Mouse (Mus musculus) heart, embryonic 13.5 days (tissue): ENCODE measurements around the gene Bak1. TPM values are rescaled to one million over a fixed set of nuclear protein-coding genes. Genes with fewer than 3 reads are reported as not detected.
A peak's percentile ranks its signal among the peaks of the same experiment; 100 is the strongest.

ENCODE experiments used
- ATAC-seq: fragments of 200-750 bp; cut with Nextera tagmentation; 2 replicates; pipeline ENCODE4 v1.8.0; 2017; ENCODE audit warnings: moderate TSS enrichment; ENCODE audit not compliant: insufficient number of reproducible peaks, low FRiP score, low TSS enrichment; ENCODE audit errors: extremely low read depth
- H3K27ac ChIP-seq: fragments of 300-500 bp; sonication (generic); replicated peaks from 2 replicates; pipeline ENCODE4 v1.5.1; 2015; ENCODE audit warnings: moderate library complexity, mild to moderate bottlenecking, inconsistent platforms
- H3K27me3 ChIP-seq: fragments of 300-500 bp; sonication (generic); replicated peaks from 2 replicates; pipeline ENCODE4 v1.6.1; 2015; ENCODE audit warnings: mild to moderate bottlenecking, inconsistent platforms
- H3K36me3 ChIP-seq: fragments of 300-500 bp; sonication (generic); 2 replicates; pipeline ENCODE4 v1.6.1; 2015; ENCODE audit warnings: mild to moderate bottlenecking, inconsistent platforms
- H3K4me1 ChIP-seq: fragments of 300-500 bp; sonication (generic); 2 replicates; pipeline ENCODE4 v1.6.1; 2015; ENCODE audit warnings: inconsistent platforms
- H3K4me2 ChIP-seq: fragments of 300-500 bp; sonication (generic); 2 replicates; pipeline ENCODE4 v1.6.1; 2015; ENCODE audit warnings: inconsistent platforms, mild to moderate bottlenecking, moderate library complexity
- H3K4me3 ChIP-seq: fragments of 300-500 bp; sonication (generic); 2 replicates; pipeline ENCODE4 v1.5.1; 2015; ENCODE audit warnings: moderate library complexity, mild to moderate bottlenecking, inconsistent platforms
- H3K9ac ChIP-seq: fragments of 300-500 bp; sonication (generic); 2 replicates; pipeline ENCODE4 v1.6.1; 2015; ENCODE audit warnings: inconsistent platforms, mild to moderate bottlenecking, moderate library complexity
- H3K9me3 ChIP-seq: fragments of 300-500 bp; sonication (generic); 2 replicates; pipeline ENCODE4 v1.6.1; 2016; ENCODE audit warnings: inconsistent platforms
- WGBS: fragments of 180-500 bp; shearing (Covaris S2); methylation state at CpG from one replicate; pipeline ENCODE4 v1.1.7; 2015; ENCODE audit warnings: mixed read lengths; 5-methylcytosine and 5-hydroxymethylcytosine counted together
- polyA plus RNA-seq: library from polyadenylated mRNA; unstranded; fragments of >200 nt; fragmentation: Nextera tagmentation; extraction: Ambion mirVana; gene quantifications from 2 replicates; pipeline ENCODE4 v1.2.1, GENCODE M21; 2015

Bak1 gene
- polyA plus RNA-seq, 1 experiment from 2014 or later: 5.3 TPM

GRCm38 (mm10) chr17:27018555-27019196 lies 10.1 kb downstream of the Bak1 start:
- H3K4me3 ChIP-seq: peak overlapping the region; percentile 68
- ATAC-seq: no peak
- WGBS: 43% methylated on average over 12 of the region's 12 CpGs

DNA sequence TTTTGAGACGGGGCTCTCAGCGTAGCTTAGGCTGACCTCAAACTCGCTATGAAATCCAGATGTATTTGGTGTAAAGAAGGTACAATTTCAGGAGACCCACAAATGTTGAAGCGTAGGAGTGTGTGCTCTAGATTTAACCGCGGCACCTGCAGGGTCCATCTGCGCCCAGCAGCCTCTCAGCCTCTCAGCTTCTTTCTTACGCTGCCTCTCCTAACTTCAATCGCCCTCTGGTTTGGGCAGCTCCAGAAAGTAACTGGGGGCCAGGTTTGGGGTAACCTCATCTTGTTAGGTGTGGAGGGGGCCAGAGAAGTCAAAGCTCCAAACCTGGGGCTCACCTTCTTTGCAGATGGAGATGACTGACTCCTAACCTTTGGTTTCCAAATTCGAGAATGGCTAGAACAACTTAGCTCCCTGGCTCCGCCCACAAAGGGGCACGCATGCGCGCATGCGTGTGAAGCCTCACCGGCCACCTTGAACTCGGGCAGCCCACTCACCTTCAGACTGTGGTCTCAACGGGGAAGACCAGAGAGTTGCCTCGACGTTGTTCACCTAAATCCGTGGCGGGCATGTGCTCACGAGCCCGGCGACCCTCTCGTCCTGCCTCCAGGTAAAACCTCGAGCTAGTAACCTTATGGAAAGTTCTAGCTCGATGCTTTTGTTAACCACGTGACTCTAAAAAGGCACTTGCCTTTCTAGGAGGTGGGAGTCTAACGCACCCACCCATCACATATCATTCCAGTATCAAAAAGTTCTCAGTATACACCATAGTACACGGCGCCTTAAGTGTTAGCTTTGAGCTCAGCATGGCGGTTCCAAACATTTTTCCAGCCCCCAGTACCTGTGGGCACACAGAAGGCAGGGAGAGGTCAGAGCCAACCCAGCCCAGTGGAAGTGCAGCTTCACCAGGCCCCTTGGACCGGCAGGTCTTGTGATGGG lies 11.0 kb downstream of the Bak1 start:
- peaks cover 19% of the 10 kb centered on the region for H3K4me1 ChIP-seq
- H3K4me2 ChIP-seq: peak overlapping the region; percentile 81
- no peaks in the 10 kb centered on the region for H3K9me3 ChIP-seq
- 5% methylated on average over 34 of the region's 34 CpGs for WGBS
- peak; percentile 63; the same call in 1 of the 2 replicates for ATAC-seq
- H3K27me3 ChIP-seq: no peaks in the 10 kb centered on the region
- peak overlapping the region; percentile 68 for H3K4me3 ChIP-seq
- H3K36me3 ChIP-seq: peaks cover 34% of the 10 kb centered on the region
- peak overlapping the region; percentile 82 for H3K27ac ChIP-seq
- peak overlapping the region; percentile 85 for H3K9ac ChIP-seq

More at GRCm38 (mm10) chr17:27018555-27019196, 10.1 kb downstream of the Bak1 start:
- Histone ChIP-seq H3K36me3 (peaks cover 42% of the 10 kb centered on the region), H3K9me3 (no peaks in the 10 kb centered on the region), H3K9ac (peak overlapping the region; percentile 85), H3K27ac (peak overlapping the region; percentile 82), H3K27me3 (no peaks in the 10 kb centered on the region), H3K4me2 (peak overlapping the region; percentile 81), H3K4me1 (peaks cover 16% of the 10 kb centered on the region)

DNA sequence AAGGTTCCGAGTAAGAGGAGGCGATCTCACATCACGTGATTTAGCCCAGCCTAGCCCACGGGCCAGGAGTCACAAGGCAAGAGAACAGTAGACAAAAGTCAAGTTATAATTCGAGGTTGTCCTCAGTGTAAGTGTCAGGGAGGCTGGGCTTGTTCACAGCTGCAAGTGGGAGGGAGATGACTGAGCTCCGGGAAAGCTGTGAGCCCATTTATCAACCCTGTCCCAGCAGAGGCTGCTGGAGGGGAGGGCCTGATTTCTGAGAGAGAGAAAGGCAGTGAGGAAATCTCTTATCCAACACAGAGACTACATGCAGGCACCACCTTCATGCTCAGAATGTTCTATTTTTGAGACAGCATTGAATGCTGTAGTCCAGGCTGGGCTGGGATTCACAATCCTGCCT lies 15.9 kb downstream of the Bak1 start:
- H3K4me2 ChIP-seq: no peak overlapping the region
- peaks cover 11% of the 10 kb centered on the region for H3K4me1 ChIP-seq
- H3K27ac ChIP-seq: no peak overlapping the region
- no peaks in the 10 kb centered on the region for H3K9me3 ChIP-seq
- H3K9ac ChIP-seq: no peak overlapping the region
- no peaks in the 10 kb centered on the region for H3K36me3 ChIP-seq
- WGBS: 32% methylated on average over 6 of the region's 6 CpGs
- H3K27me3 ChIP-seq: no peaks in the 10 kb centered on the region; the same call in 1 of the 2 replicates
- ATAC-seq: no peak
- no peak overlapping the region for H3K4me3 ChIP-seq

DNA sequence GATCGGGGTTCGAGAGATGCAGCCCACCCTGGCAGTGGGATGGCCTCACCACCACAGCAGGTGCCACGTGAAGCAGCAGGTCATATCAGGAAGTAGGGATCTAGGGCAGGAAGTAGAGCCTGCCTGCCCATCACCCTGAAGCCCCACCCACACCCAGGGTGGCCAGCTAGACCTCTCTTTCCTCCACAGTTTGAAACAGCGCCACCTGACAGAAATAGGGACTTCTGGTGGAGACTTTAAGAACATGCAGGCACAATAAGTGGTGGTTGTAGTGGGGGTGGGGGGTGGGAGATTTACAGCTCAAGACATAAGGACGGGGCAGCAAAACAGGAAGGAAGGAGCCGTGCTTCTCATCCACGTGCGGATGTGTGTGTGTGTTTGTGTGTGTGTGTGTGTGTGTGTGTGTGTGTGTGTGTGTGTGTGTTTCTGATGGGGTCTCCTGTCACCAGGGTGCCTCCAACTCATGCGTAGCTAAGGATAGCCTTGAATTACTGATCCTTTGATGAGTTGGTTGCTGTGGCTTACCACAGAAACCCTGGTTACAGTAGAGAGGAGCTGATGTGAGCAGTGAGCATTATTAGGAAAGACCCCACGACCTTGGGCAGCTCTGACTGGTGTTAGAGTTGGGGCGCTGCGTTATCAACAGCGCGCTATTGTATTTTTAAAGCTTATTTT lies 16.7 kb downstream of the Bak1 start:
- Histone ChIP-seq H3K36me3 (no peaks in the 10 kb centered on the region), H3K4me1 (0 out of 2 replicates have a peak, but pooled peaks cover 6% of the 10 kb centered on the region), H3K4me2 (no peak overlapping the region), H3K27me3 (no peaks in the 10 kb centered on the region; the same call in 1 of the 2 replicates), H3K9me3 (no peaks in the 10 kb centered on the region), H3K9ac (no peak overlapping the region), H3K27ac (no peak overlapping the region), H3K4me3 (no peak overlapping the region)
- WGBS: 50% methylated on average over 14 of the region's 14 CpGs
- no peak for ATAC-seq

- H3K36me3 ChIP-seq: no peaks in the 10 kb centered on the region
- WGBS: 84% methylated on average over 10 of the region's 10 CpGs
- no peak for ATAC-seq
- H3K27me3 ChIP-seq: no peaks in the 10 kb centered on the region; the same call in 1 of the 2 replicates
- H3K4me1 ChIP-seq: 0 out of 2 replicates have a peak, but pooled peaks cover 5% of the 10 kb centered on the region
- no peak overlapping the region for H3K4me2 ChIP-seq
- no peak overlapping the region for H3K4me3 ChIP-seq
- no peak overlapping the region for H3K9ac ChIP-seq
- H3K9me3 ChIP-seq: no peaks in the 10 kb centered on the region
- no peak overlapping the region for H3K27ac ChIP-seq
Observed at GRCm38 (mm10) chr17:27011167-27011566, 17.6 kb downstream of the Bak1 start.

DNA sequence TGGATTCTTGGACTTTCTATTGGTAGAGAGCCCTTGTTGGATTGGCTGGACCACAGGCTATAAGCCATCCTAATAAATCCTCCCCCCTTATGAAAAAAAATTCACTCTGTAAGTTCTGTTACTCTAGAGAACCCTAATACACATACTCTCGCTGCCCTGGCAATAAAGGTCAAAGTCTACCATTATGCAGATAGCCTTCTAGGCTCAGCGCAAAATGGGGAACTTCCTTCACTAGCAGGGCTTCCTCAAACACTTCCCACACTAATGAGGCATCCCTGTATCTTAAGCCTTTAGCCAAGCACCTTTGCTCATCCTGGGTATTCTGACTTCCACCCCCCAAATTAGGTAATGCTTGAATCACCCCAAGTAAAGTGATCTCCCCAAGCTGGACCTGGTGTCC lies 20.5 kb downstream of the Bak1 start:
- Histone ChIP-seq H3K4me2 (no peak overlapping the region), H3K27ac (no peak overlapping the region), H3K4me1 (0 out of 2 replicates have a peak, but pooled peaks cover 9% of the 10 kb centered on the region), H3K9me3 (no peaks in the 10 kb centered on the region), H3K36me3 (no peaks in the 10 kb centered on the region), H3K27me3 (peaks cover 15% of the 10 kb centered on the region), H3K9ac (no peak overlapping the region), H3K4me3 (no peak overlapping the region)
- WGBS: 78% methylated on average over 2 of the region's 2 CpGs
- ATAC-seq: no peak

GRCm38 (mm10) chr17:27005644-27006043 lies 23.2 kb downstream of the Bak1 start:
- Histone ChIP-seq H3K4me1 (0 out of 2 replicates have a peak, but pooled peaks cover 4% of the 10 kb centered on the region), H3K4me3 (no peak overlapping the region), H3K36me3 (no peaks in the 10 kb centered on the region), H3K27me3 (peaks cover 15% of the 10 kb centered on the region), H3K4me2 (0 out of 2 replicates have a peak overlapping the region, but pooled peaks have one; percentile 4), H3K9ac (0 out of 2 replicates have a peak overlapping the region, but pooled peaks have one; percentile 12), H3K9me3 (no peaks in the 10 kb centered on the region), H3K27ac (no peak overlapping the region)
- no peak for ATAC-seq
- WGBS: 37% methylated on average over 11 of the region's 11 CpGs

- H3K9ac ChIP-seq: no peak overlapping the region
- H3K27me3 ChIP-seq: peaks cover 15% of the 10 kb centered on the region
- whole genome bisulfite sequencing: 22% methylated on average over 19 of the region's 19 CpGs
- no peaks in the 10 kb centered on the region for H3K36me3 ChIP-seq
- no peak overlapping the region for H3K27ac ChIP-seq
- no peak for ATAC-seq
- H3K9me3 ChIP-seq: no peaks in the 10 kb centered on the region
- peak overlapping the region; percentile 4; the same call in 1 of the 2 replicates for H3K4me2 ChIP-seq
- H3K4me3 ChIP-seq: no peak overlapping the region
- 0 out of 2 replicates have a peak, but pooled peaks cover 4% of the 10 kb centered on the region for H3K4me1 ChIP-seq
Observed at GRCm38 (mm10) chr17:27004903-27005485, 23.8 kb downstream of the Bak1 start.

GRCm38 (mm10) chr17:27004431-27004830 lies 24.4 kb downstream of the Bak1 start:
- ATAC-seq: no peak
- Histone ChIP-seq H3K36me3 (no peaks in the 10 kb centered on the region), H3K4me3 (no peak overlapping the region), H3K9ac (no peak overlapping the region), H3K4me1 (0 out of 2 replicates have a peak, but pooled peaks cover 4% of the 10 kb centered on the region), H3K27me3 (peaks cover 15% of the 10 kb centered on the region), H3K27ac (no peak overlapping the region), H3K4me2 (peak overlapping the region; percentile 3; the same call in 1 of the 2 replicates), H3K9me3 (no peaks in the 10 kb centered on the region)
- 28% methylated on average over 9 of the region's 9 CpGs for WGBS

DNA sequence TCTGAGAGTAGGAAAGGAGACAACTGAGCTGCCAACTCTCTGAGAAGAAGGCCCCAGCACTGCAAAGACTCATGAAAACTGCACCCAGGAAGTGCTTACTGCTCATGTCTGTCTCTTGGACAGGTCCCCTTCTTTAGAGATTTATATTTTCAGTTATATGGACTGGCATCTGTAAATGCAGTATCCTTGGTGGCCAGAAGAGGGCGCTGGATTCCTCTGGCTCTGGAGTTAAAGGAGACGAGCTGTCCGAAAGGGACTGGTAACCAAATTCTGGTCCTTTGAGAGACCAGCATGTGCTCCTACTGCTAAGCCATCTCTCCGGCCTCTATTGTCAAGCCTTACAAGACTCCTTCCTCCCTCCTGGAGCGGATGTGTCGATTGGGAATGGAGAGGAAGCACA lies 26.9 kb downstream of the Bak1 start:
- 51% methylated on average over 6 of the region's 6 CpGs for WGBS
- Histone ChIP-seq H3K4me3 (no peak overlapping the region), H3K27me3 (peaks cover 15% of the 10 kb centered on the region; the same call in 1 of the 2 replicates), H3K4me1 (0 out of 2 replicates have a peak, but pooled peaks cover 4% of the 10 kb centered on the region), H3K9ac (no peak overlapping the region), H3K9me3 (no peaks in the 10 kb centered on the region), H3K27ac (no peak overlapping the region), H3K4me2 (no peak overlapping the region), H3K36me3 (no peaks in the 10 kb centered on the region)
- no peak for ATAC-seq
